Mouse (Mus musculus): ENCODE data around the gene Zp1. TPM values are rescaled to one million over a fixed set of nuclear protein-coding genes. Genes with fewer than 3 reads are reported as not detected.

Gene Zp1
- total and polyA plus RNA-seq, 2 experiments from 2014 or later: 0.82 to 1.4 TPM

DNA sequence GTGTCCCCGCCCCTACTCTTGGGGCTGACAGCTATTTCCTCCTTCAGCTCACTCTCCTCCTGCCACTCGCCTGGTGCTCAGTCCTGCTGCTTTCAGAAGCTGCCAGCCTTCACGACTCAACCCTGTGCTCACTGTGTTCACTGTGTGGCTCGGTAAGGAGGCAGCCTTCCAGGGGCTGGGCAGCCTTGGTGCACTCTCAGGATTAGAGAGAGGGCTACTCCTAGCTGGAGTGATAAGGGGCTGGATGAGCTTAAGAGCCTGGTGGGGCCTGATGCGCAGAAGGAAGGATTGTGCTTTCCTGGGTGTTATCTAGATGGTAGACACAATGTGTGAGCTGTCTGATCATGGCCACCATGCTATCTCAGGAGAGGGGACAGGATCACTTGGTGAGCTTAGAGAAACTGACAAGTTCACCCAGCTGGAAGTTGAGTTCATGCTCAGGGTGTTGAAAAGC, 16.7 kb upstream of the Zp1 start, which contains the start of gene Ptgdr2:
Ptgdr2 (plus strand) TSS at position 51 of the 454 bp plus-strand sequence.
- H3K27me3 ChIP-seq (ENCODE audit: insufficient read depth, low read length): no peaks in the 10 kb centered on the region

DNA sequence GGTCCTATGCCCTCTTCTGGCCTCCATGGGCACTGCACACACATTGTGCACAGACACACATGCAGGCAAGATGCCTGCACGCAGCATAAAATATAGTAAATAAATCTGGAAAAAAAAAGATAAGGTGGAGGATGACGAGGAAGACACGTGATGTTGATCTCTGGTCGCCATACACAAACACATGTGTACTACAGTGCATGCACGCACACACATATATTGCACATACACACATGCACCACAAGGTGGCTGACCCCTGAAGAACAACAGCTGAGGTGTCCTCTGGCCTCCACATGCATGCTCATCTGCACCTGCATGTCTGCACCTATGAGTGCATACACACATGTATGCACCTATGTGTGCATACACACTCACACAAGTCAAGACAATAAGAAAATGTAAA, 15.6 kb upstream of the Zp1 start:
- H3K4me3 ChIP-seq (ENCODE audit: low read depth, low read length): no peak overlapping the region
- peaks cover 2% of the 10 kb centered on the region; the same call in 1 of the 2 replicates for H3K4me1 ChIP-seq (ENCODE audit: insufficient read depth, low read length)
- 84% methylated on average over 5 of the region's 5 CpGs for whole genome bisulfite sequencing
- no peak overlapping the region for H3K4me2 ChIP-seq (ENCODE audit: low read depth, low read length, poor library complexity, severe bottlenecking)
- no peaks in the 10 kb centered on the region for H3K36me3 ChIP-seq (ENCODE audit: insufficient read depth, low read length)
- no peaks in the 10 kb centered on the region for H3K9me3 ChIP-seq (ENCODE audit: low read length)
- H3K27me3 ChIP-seq (ENCODE audit: insufficient read depth, low read length): no peaks in the 10 kb centered on the region
- no peak for ATAC-seq (ENCODE audit: low FRiP score)
- no peak overlapping the region for H3K9ac ChIP-seq (replicated peaks; ENCODE audit: low read length, poor library complexity, severe bottlenecking)
- H3K27ac ChIP-seq (ENCODE audit: low read depth, low read length): no peak overlapping the region
- peak; percentile 34; the same call in 1 of the 2 replicates for TF ChIP-seq CTCF (IDR thresholded peaks at IDR 0.05)
- no peak for DNase-seq (ENCODE audit: low spot score)

More for the DNA sequence above, 16.7 kb upstream of the Zp1 start, which contains the start of gene Ptgdr2:
- DNase-seq (ENCODE audit: low spot score) (no peak), ATAC-seq (ENCODE audit: low FRiP score) (no peak)
- Histone ChIP-seq H3K9me3 (ENCODE audit: low read length) (no peaks in the 10 kb centered on the region), H3K27ac (ENCODE audit: low read depth, low read length) (no peak within 1 kb of the TSS), H3K4me2 (ENCODE audit: low read depth, low read length, poor library complexity, severe bottlenecking) (no peak within 1 kb of the TSS), H3K9ac (replicated peaks; ENCODE audit: low read length, poor library complexity, severe bottlenecking) (no peak within 1 kb of the TSS), H3K36me3 (ENCODE audit: insufficient read depth, low read length) (peaks cover 5% of the 10 kb centered on the region), H3K4me1 (ENCODE audit: insufficient read depth, low read length) (peaks cover 5% of the 10 kb centered on the region; the same call in 1 of the 2 replicates), H3K4me3 (ENCODE audit: low read depth, low read length) (no peak within 1 kb of the TSS)
- TF ChIP-seq CTCF (IDR thresholded peaks at IDR 0.05): no peak
- WGBS: 55% methylated on average over 5 of the region's 5 CpGs

- H3K4me2 ChIP-seq (ENCODE audit: low read depth, low read length, poor library complexity, severe bottlenecking): no peak overlapping the region
- no peaks in the 10 kb centered on the region for H3K36me3 ChIP-seq (ENCODE audit: insufficient read depth, low read length)
- no peak for TF ChIP-seq CTCF (IDR thresholded peaks at IDR 0.05)
- no peak overlapping the region for H3K4me3 ChIP-seq (ENCODE audit: low read depth, low read length)
- WGBS: 19% methylated on average over 5 of the region's 5 CpGs
- H3K27ac ChIP-seq (ENCODE audit: low read depth, low read length): no peak overlapping the region
- no peaks in the 10 kb centered on the region for H3K4me1 ChIP-seq (ENCODE audit: insufficient read depth, low read length)
- H3K9ac ChIP-seq (replicated peaks; ENCODE audit: low read length, poor library complexity, severe bottlenecking): no peak overlapping the region
- no peaks in the 10 kb centered on the region for H3K9me3 ChIP-seq (ENCODE audit: low read length)
- H3K27me3 ChIP-seq (ENCODE audit: insufficient read depth, low read length): no peaks in the 10 kb centered on the region
- ATAC-seq (ENCODE audit: low FRiP score) (no peak), DNase-seq (ENCODE audit: low spot score) (no peak)
These were observed 14.6 kb upstream of the Zp1 start for GRCm38 (mm10) chr19:10935029-10935428.

- ATAC-seq (ENCODE audit: low FRiP score): no peak
- 83% methylated on average over 2 of the region's 2 CpGs for WGBS
- no peak for DNase-seq (ENCODE audit: low spot score)
- no peak overlapping the region for H3K4me2 ChIP-seq (ENCODE audit: low read depth, low read length, poor library complexity, severe bottlenecking)
- H3K9ac ChIP-seq (replicated peaks; ENCODE audit: low read length, poor library complexity, severe bottlenecking): no peak overlapping the region
- no peak overlapping the region for H3K27ac ChIP-seq (ENCODE audit: low read depth, low read length)
- no peak for TF ChIP-seq CTCF (IDR thresholded peaks at IDR 0.05)
- H3K27me3 ChIP-seq (ENCODE audit: insufficient read depth, low read length): no peaks in the 10 kb centered on the region
- H3K4me1 ChIP-seq (ENCODE audit: insufficient read depth, low read length): no peaks in the 10 kb centered on the region
- H3K4me3 ChIP-seq (ENCODE audit: low read depth, low read length): no peak overlapping the region
- H3K9me3 ChIP-seq (ENCODE audit: low read length): no peaks in the 10 kb centered on the region
- no peaks in the 10 kb centered on the region for H3K36me3 ChIP-seq (ENCODE audit: insufficient read depth, low read length)
These were observed 10.2 kb upstream of the Zp1 start for GRCm38 (mm10) chr19:10930641-10931040.

- H3K27ac ChIP-seq (ENCODE audit: low read depth, low read length): peak overlapping the region; percentile 21
- TF ChIP-seq CTCF (IDR thresholded peaks at IDR 0.05): no peak
- no peak overlapping the region for H3K4me3 ChIP-seq (ENCODE audit: low read depth, low read length)
- H3K36me3 ChIP-seq (ENCODE audit: insufficient read depth, low read length): no peaks in the 10 kb centered on the region
- ATAC-seq (ENCODE audit: low FRiP score): no peak
- H3K9ac ChIP-seq (replicated peaks; ENCODE audit: low read length, poor library complexity, severe bottlenecking): no peak overlapping the region; the same call in 1 of the 2 replicates
- H3K27me3 ChIP-seq (ENCODE audit: insufficient read depth, low read length): no peaks in the 10 kb centered on the region
- no peak for DNase-seq (ENCODE audit: low spot score)
- H3K9me3 ChIP-seq (ENCODE audit: low read length): no peaks in the 10 kb centered on the region
- H3K4me2 ChIP-seq (ENCODE audit: low read depth, low read length, poor library complexity, severe bottlenecking): no peak overlapping the region
- no peaks in the 10 kb centered on the region for H3K4me1 ChIP-seq (ENCODE audit: insufficient read depth, low read length)
- 31% methylated on average over 4 of the region's 4 CpGs for WGBS
These were observed 6.2 kb upstream of the Zp1 start for GRCm38 (mm10) chr19:10926666-10927065.

GRCm38 (mm10) chr19:10926123-10926621, 5.7 kb upstream of the Zp1 start:
- no peaks in the 10 kb centered on the region for H3K9me3 ChIP-seq (ENCODE audit: low read length)
- no peaks in the 10 kb centered on the region for H3K36me3 ChIP-seq (ENCODE audit: insufficient read depth, low read length)
- H3K9ac ChIP-seq (replicated peaks; ENCODE audit: low read length, poor library complexity, severe bottlenecking): no peak overlapping the region
- no peak overlapping the region for H3K4me3 ChIP-seq (ENCODE audit: low read depth, low read length)
- TF ChIP-seq CTCF (IDR thresholded peaks at IDR 0.05): no peak
- ATAC-seq (ENCODE audit: low FRiP score) (peak; percentile 38; the same call in 1 of the 2 replicates), DNase-seq (ENCODE audit: low spot score) (peak; percentile 42)
- H3K4me1 ChIP-seq (ENCODE audit: insufficient read depth, low read length): no peaks in the 10 kb centered on the region
- H3K27ac ChIP-seq (ENCODE audit: low read depth, low read length): peak overlapping the region; percentile 21
- H3K27me3 ChIP-seq (ENCODE audit: insufficient read depth, low read length): no peaks in the 10 kb centered on the region
- no peak overlapping the region for H3K4me2 ChIP-seq (ENCODE audit: low read depth, low read length, poor library complexity, severe bottlenecking)
- 7% methylated on average over 6 of the region's 6 CpGs for WGBS

Data from midbrain, postnatal 0 days (tissue).